Mouse (Mus musculus) heart, adult 18-20 months (tissue): ENCODE measurements around the gene Pde11a. TPM values are rescaled to one million over a fixed set of nuclear protein-coding genes. Genes with fewer than 3 reads are reported as not detected.

Source experiments
- DNase-seq, 2 experiments: peaks; one replicate each; pipeline ENCODE4 v3.0.0; 2021 to 2022; ENCODE audit warnings: mixed read lengths in 1 of 2
- total RNA-seq, 2 experiments: library from RNA; stranded (reverse); gene quantifications; 2 replicates each; pipeline ENCODE4 v1.2.3; 2021

Gene Pde11a
- total RNA-seq, 2 experiments from 2014 or later, result 2.1 to 3.7 TPM

DNA sequence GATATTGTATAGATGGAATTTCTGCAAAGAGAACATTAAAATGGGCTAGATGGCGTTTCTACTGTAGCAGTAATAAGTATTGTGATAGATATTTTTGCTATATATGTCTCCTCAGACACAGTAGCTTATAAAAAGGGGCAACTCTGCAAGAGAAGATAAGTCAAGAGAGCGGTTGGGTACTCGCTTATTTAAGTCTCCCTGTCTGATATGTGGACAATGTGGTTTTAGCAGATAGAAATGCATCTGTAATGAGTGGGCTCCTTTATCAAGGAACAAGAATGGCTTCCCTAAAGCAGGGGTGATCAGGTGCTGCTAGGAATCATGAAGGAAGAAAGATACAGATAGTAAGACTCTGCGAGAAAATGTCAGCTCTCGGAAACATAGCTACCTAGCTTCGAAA lies 18.2 kb downstream of the Pde11a start:
- DNase-seq, result no peak

DNA sequence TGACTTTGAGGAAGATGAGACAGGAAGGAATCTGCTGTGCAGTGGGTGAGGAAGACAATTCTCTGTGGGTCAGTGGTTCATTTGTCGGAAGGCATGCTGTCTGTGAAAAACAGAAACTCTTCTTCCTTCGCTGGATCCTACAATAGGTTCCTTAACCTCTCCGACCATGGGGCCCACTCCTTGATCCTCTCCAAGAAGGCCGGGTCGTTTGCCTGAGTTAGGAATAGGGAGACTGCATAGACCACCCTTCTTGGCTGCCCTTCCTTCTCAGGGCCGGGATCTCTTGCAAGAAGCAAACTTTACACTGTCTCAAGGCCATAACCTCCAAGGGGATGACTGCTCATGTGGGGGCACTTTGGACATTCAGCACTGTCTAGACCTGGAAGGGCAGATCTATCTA lies 19.3 kb downstream of the Pde11a start:
- no peak for DNase-seq

DNA sequence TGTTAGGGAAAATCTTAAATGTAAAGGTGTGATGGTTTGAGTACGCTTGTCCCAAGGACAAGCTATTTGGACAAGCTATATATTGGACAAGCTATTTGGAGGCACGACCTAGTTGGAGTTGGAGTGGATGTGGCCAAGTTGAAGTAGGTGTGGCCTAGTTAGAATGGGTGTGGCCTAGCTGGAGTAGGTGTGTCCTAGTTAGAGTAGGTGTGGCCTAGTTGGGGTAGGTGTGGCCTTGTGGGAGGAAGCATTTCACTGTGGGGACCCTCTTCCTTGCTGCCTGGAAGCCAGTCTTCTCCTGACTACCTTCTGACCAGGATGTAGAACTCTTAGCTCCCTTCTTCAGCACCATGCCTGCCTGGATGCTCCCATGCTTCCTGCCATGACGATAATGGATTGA lies 50.9 kb downstream of the Pde11a start:
- DNase-seq, result no peak

DNA sequence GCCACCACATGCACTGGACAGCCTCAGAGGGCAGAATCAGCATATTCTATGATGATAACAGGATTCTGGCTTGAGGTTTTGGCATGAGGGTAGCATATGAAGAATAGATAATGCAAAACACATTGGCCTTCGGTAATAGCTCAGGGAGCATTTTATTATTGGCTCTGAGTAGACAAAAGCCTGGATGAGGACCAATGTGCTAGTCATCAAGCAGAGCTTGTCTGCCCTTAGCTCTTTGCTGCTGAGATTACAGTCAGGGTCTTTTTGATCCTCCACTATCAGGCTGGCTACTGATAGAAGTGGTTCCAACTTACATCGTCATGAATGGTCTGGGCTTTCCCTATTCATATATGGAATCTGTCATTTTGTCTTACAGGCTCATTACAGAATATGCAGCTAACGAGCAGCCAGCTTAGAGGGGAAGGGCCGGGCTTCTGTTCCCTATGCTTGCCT lies 52.3 kb downstream of the Pde11a start:
- DNase-seq, result peak; percentile 43 to 66

DNA sequence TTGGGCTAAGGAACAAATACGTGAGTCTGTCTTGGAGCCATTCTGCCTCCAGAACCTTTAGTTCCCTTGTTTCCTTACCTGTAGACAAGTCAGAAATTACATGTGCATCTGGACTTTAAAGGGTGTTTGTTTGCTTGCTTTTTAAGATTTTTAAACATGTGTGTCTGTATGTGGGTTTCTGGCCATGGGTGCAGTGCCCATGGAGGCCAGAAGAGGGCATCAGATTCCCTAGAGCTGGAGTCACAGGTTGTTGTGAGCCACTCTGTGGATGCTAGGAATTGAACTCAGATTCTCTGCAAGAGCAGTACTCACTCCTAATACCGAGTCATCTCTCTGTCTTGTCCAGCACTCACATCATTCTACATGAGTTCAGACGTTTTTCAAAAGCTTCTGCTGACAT lies 53.4 kb downstream of the Pde11a start:
- no peak for DNase-seq

DNA sequence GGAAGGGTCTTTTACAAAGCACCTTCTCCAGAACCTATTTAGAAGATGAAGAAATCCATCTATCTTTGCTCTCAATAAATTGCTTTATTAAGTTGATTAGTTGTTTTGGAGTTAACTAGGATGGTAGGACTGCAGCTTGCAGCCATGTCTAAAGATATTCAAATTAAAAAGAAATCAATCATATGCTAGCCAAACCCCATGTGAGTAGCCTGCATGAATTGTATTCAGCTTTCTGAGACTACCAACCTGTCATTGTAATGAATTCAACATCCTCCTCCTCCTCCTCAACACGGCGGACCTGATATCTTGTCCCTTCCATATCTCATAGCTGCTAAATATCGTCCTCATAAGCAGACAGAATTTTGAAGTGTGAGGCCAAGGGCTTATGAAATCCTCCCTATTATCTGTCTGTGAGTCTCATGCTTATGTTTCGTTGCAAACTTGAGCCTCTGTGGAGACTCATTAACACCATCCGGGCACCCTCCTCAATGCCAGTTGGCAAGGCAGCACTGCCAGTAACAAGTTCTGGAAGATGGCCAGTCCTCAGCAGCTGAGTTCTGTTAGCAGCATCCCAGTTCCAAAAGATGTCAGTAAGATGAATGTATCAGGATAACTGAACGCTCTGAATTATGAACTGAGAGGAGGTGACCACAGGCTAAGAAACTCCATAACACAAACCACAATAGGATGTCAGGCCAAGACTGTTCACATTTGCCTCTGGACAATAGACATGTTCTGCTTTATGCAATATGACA lies 55.0 kb downstream of the Pde11a start:
- peak; percentile 68 to 82 for DNase-seq

DNA sequence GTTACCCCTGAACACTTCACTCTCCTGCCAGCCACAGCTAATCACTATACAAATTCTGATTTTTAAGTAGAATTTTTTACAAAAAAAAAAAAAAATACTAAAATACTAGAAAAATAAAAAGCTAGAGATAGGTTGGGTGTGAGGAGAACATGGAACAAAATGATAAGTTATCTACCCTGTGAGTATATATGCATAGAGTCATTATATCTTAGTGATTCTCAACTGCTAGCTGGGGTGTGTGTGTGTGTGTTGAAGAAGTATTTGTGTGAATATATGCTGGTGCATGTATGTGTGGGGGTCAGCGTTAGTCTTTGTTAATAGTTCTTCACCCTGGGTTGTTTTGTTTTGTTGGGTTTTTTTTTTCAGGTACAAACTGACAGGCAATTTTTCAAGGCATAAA lies 69.1 kb downstream of the Pde11a start:
- DNase-seq, result no peak

DNA sequence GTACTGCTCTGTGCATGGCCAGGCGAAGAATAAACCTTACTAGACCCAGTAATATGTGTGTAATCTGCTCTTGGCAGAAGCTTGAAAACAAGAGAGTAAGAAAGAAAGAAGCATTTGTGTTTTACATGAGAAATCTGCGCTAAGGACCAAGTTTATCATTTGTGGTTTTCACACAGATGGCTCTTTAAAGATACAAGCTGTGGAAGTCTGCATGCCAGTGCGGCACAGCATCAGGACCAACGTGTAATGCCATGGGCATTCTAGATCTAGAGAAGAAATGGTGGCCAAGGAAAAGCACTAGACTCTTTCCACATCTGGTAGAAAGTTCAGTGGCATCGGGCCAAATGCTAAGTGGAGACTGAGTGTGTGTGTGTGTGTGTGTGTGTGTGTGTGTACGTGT lies 71.2 kb downstream of the Pde11a start:
- DNase-seq, result no peak

DNA sequence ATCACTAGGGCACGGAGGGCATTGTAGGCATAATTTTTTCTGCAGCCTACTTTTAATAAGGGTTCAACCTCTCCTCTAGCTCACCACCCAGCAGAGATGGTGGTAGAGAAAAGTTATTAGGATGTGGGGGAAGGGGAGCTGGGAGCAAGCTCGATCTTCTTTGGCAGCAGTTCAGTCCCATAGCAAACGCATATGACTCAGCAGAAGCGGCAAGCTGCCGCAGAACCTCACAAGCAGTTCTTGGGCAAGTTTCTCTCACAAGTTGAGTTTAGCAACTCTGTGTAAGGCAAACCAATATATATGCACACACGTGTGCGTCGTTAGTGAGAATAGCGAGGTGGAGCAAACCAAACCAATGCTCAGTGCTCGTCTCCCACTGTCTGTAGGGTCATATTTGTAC lies 72.0 kb downstream of the Pde11a start:
- no peak for DNase-seq

DNA sequence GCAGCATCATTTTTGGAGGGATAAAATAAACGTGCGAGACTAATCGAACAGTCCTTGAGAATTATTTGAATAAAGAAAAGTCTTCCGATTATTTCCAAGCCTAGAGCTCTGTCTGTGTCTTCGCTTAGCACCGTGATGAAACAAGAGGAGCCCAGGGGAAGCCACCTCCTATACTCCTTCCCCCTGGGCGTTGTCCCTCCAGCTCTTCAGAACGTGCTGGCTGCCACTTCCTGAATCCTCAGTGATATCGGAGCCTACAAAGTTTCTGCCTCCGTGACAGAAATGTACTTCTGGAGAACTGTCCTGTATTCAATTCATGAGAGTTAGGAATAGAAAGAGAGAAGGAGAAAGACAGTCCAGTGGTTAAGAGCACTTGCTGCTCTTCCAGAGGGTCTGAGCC lies 74.3 kb downstream of the Pde11a start:
- DNase-seq, result no peak

DNA sequence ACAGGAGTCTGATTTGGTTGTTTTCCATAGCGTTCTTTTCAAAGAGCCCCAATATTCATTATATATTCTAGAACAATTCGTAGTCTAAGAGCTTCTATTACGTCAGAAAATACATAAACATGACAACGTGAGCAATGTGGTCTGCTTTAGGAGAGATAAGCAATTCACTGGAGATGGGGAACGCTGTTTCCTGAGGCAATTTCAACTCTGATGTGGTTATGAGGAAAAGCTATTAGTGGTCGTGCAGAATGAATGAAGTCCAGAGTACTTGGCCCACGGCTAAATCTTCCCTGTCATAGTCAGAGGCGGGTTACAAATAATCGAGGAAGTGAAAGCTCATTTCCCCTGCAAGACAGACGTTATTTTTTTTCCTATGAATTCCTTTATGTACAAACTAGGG lies 75.9 kb downstream of the Pde11a start:
- no peak for DNase-seq

DNA sequence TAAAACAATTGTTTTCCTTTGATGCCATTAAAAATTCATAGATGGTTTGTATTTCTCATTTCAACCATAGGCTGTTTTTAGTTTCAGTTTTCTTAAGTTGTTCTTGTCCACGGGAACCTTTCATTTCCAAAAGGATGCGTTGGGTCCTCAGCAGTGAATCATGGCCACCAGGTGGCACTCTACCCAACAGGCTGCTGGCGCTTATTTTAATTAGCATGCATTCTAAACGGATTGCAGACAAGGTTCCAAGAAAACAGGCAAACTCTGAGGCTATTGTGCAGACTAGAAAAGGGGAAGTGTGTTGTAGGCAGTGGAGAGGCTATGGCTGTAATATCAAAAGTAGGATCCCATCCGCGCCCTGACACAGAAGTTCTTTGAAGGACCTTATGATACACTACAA lies 83.7 kb downstream of the Pde11a start:
- DNase-seq, result peak; percentile 19 to 66

DNA sequence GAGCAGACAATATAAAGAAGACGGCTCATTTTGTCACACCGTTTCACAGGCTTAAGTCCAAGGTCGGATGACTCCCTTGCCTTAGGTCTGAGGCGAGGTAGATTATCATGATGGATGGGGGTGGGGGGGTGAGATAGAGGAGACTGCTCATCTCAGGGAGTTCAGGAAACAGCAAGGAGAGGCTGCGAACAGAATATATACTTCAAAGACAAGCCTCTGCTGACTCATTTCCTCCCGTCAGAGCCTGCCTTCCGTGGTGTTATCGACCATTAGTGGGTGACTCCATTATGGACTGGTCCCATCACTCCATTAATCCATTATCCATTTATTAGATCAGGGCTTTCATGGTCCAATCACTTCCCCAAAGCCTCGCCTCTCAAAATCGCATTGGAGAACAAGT lies 87.2 kb downstream of the Pde11a start:
- no peak for DNase-seq

DNA sequence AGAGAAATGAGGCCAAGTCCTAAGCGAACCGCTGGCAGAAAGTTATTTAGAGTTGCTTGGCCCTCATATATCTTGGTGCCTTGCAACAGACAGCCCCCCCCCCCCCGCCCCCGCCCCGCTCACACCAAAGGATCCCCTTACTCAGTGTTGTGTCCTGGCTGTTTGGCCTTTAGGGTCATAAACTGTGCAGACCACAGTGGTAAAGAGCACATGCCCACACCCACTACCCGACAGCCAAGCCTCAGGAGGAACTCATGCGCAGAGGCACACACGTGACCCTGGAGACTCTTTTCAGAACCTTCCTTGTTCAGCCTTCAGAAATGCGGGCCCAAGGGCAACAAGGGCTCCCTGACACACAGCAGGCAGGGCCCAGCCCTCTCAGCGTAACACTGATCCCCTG lies 90.3 kb downstream of the Pde11a start:
- no peak for DNase-seq

DNA sequence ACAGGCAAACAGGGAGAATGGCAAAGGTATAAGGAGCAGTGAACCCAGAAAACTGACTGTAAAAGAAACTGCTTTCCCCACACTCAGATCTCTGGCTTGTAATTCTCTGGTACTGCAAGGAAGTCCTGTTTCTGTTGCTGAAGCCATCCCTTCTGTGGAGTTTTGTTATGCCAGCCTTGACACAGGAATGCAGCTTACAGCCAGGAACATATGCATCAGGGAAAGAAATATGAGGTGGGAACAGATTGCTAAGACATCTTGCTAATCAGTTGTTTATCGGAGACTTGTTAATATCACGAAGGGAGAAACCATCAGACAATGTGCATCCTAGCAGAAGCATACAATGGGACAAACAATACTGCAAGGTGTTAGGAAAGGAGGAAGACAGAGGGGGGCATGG lies 99.4 kb downstream of the Pde11a start:
- no peak for DNase-seq

DNA sequence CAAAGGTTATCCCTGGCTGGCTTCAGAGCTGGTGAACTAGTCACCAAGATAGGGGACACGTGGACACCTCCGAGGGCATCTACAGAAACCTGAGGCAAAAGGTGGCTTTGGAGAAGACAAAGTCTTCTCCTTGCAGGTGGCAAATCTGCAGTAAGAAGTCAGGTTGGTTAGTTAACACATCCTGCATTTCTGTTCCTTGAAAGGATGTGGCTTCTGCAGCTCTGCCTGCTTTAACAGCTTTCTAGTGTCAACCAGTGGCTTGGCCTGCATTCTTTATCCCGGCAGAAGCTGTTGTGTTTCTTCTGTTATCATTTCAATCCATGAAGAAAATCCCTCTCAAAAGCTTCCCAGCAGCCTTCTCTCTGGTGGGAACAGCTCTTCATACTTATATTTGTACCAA lies 100.1 kb downstream of the Pde11a start:
- no peak for DNase-seq

DNA sequence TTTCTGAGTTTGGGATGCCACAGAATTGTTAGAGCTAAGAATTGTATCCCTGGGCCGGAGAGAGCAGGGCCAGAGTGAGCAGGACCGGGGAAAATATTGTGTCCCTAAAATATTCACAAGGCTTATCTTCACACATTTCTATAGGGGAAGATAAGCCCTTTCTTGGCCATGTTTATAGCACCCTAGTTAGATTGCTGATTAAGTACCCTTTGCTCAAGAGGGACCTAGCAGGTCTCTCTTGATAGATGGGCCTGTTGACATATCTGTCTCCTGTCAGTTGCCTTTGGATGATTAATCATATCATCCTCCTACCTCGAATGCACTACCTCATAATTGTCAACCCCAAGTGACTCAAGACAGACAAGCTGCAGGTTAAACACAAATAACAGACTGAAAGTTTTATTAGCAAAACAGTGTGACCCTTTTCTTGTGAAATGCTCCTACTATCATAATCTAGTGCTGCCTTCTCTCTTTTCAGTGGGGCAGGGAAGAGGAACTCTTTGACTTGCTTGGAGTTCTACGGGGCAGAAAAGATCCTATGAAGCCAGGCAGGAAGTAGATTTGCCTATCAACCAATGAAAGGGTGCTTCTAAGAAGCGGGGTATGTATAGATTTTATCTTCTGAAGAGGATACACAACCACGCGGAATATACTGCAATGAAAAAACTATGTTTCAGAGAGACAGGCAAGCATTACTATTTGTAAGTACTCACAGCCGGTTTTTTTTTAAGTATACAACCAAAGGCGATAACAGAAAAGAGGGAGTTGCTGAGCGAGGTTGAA lies 100.7 kb downstream of the Pde11a start:
- no peak for DNase-seq

DNA sequence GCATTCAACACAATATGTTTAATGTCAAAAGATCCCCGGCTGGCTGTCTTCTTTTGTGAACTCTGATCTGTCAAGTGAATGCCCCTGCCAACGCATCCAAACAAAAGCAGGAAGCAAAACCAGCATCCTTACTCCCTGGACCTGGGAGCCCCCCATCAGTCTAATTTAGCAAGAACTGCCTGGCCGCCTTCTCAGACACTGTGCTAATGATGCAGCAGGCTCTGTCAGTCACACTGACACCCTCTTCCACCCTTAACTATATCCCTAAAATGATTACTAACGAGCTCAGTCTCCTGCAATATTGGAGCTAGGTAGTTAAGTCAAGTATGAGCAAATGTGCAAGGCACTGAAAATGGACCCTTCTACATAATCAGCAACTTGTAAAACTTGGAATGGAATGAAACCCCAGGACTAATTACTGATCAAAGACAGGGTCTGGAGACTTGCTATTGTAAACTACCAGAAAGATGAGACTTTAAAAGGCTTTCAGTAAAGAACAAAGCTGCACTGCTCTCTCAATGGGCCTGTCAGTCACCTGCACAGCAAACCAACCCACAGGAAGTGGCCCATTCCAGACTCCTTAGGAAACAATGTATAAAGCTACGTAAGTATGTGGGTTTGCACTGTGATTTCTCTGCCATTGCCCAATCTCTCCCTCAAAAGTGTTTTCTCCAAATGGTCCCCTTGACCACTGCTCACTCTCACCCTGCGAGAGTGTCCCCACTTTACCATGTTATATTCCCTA lies 118.0 kb downstream of the Pde11a start:
- no peak for DNase-seq

DNA sequence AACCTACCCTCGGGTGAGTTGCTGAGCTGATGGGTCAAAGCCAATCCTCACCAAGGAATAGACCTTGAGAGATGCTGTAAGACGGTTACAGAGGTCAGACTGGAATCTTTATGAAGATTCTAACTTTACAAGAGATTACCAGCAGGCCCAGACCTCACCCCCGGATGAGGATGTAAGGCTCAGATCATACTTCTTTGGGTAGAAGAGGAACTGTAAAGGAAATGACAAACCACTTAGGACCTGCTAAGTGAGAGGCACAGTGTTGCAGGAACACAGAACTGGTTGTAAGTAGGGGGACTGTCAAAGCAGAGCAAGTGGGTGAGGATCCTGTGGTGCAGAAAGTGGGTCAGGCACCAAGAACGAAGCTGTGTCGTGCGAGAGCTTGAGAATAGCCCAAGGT lies 119.0 kb downstream of the Pde11a start:
- no peak for DNase-seq

DNA sequence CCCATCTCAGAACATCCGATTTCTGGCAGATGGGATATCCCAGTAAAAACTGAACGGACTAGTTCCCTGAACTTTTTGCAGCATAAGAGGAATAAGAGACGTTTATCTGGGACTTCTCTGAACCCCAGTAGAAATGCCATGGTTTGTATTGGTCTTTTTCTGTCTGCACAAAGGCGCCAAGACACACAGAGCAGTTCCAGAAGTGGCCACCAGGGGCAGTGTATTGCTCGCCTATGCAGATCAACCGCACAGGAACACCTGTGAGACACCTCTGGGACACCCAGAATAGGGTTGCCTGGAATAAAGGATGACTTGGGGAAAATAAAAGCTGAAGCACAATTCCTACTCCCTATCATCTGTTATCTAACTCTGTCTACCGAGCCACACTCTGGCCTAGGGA lies 122.4 kb downstream of the Pde11a start:
- peak in 1 of 2 experiments; percentile 22 for DNase-seq

DNA sequence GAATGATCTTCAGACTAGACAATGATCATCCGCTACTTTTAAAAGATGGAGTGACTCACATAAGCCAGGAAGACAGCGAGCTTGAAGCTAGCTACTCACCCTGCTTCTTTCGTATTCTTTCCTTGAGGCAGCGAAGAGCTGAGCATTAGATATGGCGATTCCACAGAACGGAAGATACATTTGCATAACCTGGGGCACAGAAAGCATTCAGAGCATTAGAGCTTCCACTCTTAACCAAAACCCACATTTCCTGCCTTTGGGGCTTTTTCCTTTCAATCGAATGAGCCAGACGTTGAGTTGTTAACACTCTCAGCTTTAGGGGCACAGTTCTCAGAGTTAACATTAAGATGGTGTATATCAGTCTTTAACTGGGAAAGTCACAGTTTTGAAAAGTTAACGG lies 123.4 kb downstream of the Pde11a start:
- DNase-seq, result no peak

DNA sequence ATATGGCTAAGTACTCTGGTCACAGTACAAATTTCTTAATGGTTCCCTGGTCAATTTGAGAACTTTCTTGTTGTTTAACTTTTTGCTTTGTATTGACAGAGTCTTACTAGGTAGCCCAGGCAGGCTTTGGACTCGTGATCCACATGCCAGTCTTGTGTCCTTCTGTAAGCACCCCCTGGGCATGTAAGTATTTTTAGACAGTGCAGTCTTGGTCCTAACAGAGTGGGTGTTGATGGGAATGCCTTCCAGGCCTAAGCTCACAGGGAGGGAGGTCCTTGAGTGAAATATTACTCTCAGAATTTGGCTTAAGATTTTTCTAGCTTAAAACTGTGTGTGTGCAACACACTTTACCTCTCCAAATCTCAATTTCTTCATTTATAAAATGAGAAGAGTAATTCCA lies 153.4 kb downstream of the Pde11a start:
- peak; percentile 43 to 56 for DNase-seq

DNA sequence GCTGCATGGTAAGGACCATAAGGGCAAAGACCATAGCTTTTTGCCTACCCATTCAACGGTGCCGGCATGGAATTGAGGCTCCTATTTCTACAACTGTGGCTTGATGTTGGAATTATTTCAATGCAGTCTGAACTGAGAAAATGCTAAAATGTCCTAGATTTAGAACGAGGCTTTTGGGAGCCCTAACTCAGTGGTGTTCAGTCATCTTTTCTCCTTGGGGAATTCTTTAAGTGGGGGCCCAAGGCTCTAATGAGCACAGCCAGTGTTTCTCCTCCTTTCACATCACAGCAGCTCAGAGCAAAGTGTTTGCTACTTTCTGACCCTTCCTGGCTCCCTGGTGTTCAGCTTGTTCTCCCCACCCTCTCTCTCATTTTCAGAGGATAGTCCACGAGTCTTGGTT lies 175.8 kb downstream of the Pde11a start:
- DNase-seq, result no peak
